Mouse (Mus musculus): ENCODE data around the gene Tns3. TPM values are rescaled to one million over a fixed set of nuclear protein-coding genes. Genes with fewer than 3 reads are reported as not detected.

Gene Tns3
- polyA plus RNA-seq, 1 experiment from 2014 or later = 3.6 TPM

DNA sequence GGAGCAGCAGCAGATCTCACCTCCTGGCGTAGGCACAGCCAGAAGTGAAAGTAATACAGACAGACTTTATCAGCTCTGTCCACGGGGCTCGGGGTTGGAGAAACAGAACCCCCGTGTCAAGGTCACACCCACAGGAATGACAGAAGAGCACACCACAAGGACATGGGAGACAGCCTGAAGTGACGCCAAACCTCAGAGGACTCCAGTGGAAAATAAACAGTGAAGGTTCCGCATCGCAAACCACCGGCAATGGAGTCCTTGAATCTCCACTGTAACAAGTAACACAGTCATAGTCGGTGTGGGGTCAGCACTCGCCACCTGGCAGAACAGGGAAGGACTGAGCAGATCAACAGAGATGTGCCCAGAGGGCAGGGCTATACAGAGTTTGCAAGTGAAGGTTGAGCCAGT lies 35.5 kb downstream of the Tns3 start:
- peak overlapping the region; percentile 39; the same call in 1 of the 2 replicates for H3K27ac ChIP-seq (ENCODE audit: low read depth)
- WGBS (ENCODE audit: insufficient replicate concordance) = 15% methylated on average over 10 of the region's 10 CpGs
- H3K27me3 ChIP-seq (ENCODE audit: insufficient read depth, low read length) = no peaks in the 10 kb centered on the region
- DNase-seq (no peak), ATAC-seq (peak; percentile 55)
- no peaks in the 10 kb centered on the region for H3K9me3 ChIP-seq (ENCODE audit: low read length)
- no peak for TF ChIP-seq CTCF (IDR thresholded peaks at IDR 0.05; ENCODE audit: low read depth)
- peaks cover 28% of the 10 kb centered on the region for H3K4me1 ChIP-seq (ENCODE audit: insufficient read depth)
- H3K4me3 ChIP-seq (ENCODE audit: low read depth, low read length) = peak overlapping the region; percentile 30; the same call in 1 of the 2 replicates
- H3K36me3 ChIP-seq (replicated peaks; ENCODE audit: insufficient read depth, low read length) = no peaks in the 10 kb centered on the region
- peak overlapping the region; percentile 38 for H3K9ac ChIP-seq (replicated peaks)
- peak overlapping the region; percentile 65 for H3K4me2 ChIP-seq (ENCODE audit: low read depth, low read length)

DNA sequence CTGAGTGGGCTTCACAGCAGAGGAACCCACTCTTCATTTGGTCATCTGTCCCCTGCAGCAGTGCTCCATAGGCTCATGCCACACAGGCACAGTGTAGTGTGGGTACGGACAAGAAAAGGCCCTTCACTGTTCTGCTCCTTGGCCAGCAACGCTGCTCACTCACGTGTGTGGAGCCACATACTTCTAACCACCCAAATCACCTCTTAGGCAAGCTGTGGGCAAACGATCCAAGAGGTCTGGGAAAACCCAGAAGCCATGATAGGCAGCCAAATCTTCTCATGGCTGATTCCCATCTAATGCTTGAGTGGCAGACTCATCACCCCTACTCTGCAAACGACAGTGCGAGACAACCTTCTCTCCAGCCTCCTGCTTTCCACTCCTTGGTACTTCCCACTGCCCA lies 37.2 kb downstream of the Tns3 start:
- peaks cover 29% of the 10 kb centered on the region for H3K4me1 ChIP-seq (ENCODE audit: insufficient read depth)
- no peaks in the 10 kb centered on the region for H3K27me3 ChIP-seq (ENCODE audit: insufficient read depth, low read length)
- H3K9ac ChIP-seq (replicated peaks) = no peak overlapping the region
- DNase-seq (no peak), ATAC-seq (no peak)
- H3K9me3 ChIP-seq (ENCODE audit: low read length) = no peaks in the 10 kb centered on the region
- H3K4me3 ChIP-seq (ENCODE audit: low read depth, low read length) = no peak overlapping the region
- H3K36me3 ChIP-seq (replicated peaks; ENCODE audit: insufficient read depth, low read length) = no peaks in the 10 kb centered on the region
- 82% methylated on average over 6 of the region's 6 CpGs for WGBS (ENCODE audit: insufficient replicate concordance)
- no peak overlapping the region for H3K4me2 ChIP-seq (ENCODE audit: low read depth, low read length)
- TF ChIP-seq EP300 (IDR thresholded peaks at IDR 0.05; ENCODE audit: low read depth) (no peak), CTCF (IDR thresholded peaks at IDR 0.05; ENCODE audit: low read depth) (no peak)
- H3K27ac ChIP-seq (ENCODE audit: low read depth) = no peak overlapping the region

DNA sequence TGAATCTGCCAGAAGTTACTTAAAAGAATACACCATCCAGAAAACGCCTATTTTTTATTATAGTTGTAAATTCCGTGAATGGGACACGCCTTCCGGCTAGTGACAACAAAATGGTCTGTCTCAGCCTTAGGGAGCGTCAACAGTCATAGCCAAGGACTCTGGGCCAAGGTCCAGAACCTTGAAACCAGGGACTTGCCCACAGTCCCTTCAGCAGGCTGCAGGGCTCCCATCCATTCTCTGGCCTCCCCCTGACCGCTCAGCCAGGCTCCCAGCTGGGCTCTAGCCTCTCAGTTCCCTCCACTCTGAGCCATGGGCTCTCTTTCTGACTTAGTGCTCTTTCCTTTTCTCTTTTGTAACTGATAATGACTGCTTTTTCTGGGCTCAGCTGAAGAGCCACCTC lies 37.6 kb downstream of the Tns3 start:
- TF ChIP-seq EP300 (IDR thresholded peaks at IDR 0.05; ENCODE audit: low read depth) = no peak
- no peak for TF ChIP-seq CTCF (IDR thresholded peaks at IDR 0.05; ENCODE audit: low read depth)
- Histone ChIP-seq H3K9ac (replicated peaks) (no peak overlapping the region), H3K36me3 (replicated peaks; ENCODE audit: insufficient read depth, low read length) (no peaks in the 10 kb centered on the region), H3K4me1 (ENCODE audit: insufficient read depth) (peaks cover 29% of the 10 kb centered on the region), H3K9me3 (ENCODE audit: low read length) (no peaks in the 10 kb centered on the region), H3K4me3 (ENCODE audit: low read depth, low read length) (no peak overlapping the region), H3K4me2 (ENCODE audit: low read depth, low read length) (no peak overlapping the region), H3K27me3 (ENCODE audit: insufficient read depth, low read length) (no peaks in the 10 kb centered on the region), H3K27ac (ENCODE audit: low read depth) (no peak overlapping the region)
- ATAC-seq (no peak), DNase-seq (no peak)
- WGBS (ENCODE audit: insufficient replicate concordance) = 86% methylated on average over 6 of the region's 6 CpGs

DNA sequence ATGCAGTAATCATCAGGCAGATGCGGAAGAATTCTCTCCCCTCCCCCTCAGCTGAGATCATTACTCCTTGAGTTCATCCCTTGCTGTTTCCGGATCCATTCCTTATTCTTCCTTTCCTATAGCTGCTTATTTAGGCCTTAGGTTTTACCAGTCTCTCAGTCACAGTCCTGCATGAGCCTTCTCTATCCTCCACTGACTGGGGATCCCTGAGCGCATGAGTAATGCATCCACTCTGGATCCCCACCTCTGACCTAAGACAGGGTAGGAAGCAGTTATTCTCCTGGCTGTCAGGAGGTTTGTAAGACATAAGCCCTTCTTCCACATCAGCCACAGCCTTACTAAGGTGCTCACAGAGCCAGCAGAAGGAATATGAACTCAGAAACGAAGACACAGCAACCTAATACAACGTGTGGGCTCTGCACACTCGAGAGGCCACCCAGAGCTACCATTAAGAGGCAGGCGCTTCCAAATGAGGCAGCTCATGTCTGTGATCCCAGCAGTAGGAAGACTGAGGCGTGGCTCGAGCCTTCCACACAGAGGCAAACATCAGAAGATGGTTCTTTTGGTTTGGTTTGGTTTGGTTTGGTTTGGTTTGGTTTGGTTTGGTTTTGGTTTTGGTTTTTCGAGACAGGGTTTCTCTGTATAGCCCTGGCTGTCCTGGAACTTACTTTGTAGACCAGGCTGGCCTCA lies 38.3 kb downstream of the Tns3 start:
- no peaks in the 10 kb centered on the region for H3K36me3 ChIP-seq (replicated peaks; ENCODE audit: insufficient read depth, low read length)
- H3K27me3 ChIP-seq (ENCODE audit: insufficient read depth, low read length) = no peaks in the 10 kb centered on the region
- ATAC-seq (no peak), DNase-seq (no peak)
- 79% methylated on average over 10 of the region's 10 CpGs for WGBS (ENCODE audit: insufficient replicate concordance)
- H3K4me2 ChIP-seq (ENCODE audit: low read depth, low read length) = no peak overlapping the region
- H3K9ac ChIP-seq (replicated peaks) = no peak overlapping the region
- peaks cover 29% of the 10 kb centered on the region for H3K4me1 ChIP-seq (ENCODE audit: insufficient read depth)
- H3K4me3 ChIP-seq (ENCODE audit: low read depth, low read length) = no peak overlapping the region
- TF ChIP-seq EP300 (IDR thresholded peaks at IDR 0.05; ENCODE audit: low read depth) = no peak
- TF ChIP-seq CTCF (IDR thresholded peaks at IDR 0.05; ENCODE audit: low read depth) = no peak
- no peak overlapping the region for H3K27ac ChIP-seq (ENCODE audit: low read depth)
- no peaks in the 10 kb centered on the region for H3K9me3 ChIP-seq (ENCODE audit: low read length)

DNA sequence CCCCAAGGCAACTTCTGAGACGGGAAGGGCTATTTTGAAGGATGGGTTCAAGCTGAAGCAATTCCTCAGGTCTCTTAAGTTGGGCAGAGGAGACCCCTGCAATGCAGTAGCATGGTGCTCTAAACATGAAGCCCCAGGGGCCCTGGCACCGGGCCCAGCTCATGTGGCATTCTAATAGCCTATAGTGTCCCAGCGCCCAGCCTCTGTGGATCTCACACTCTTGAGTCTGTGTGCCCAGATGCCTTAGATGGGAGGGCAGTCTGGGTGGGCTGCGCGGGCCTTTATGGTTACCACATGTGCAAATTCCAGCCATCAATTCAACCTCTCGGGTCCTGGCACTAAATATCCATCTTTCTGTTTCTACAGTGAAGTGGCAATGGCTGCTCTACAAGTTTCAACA lies 38.9 kb downstream of the Tns3 start:
- H3K9ac ChIP-seq (replicated peaks) = no peak overlapping the region
- H3K27ac ChIP-seq (ENCODE audit: low read depth) = no peak overlapping the region
- 78% methylated on average over 6 of the region's 6 CpGs for WGBS (ENCODE audit: insufficient replicate concordance)
- DNase-seq (no peak), ATAC-seq (no peak)
- no peaks in the 10 kb centered on the region for H3K36me3 ChIP-seq (replicated peaks; ENCODE audit: insufficient read depth, low read length)
- H3K4me3 ChIP-seq (ENCODE audit: low read depth, low read length) = no peak overlapping the region
- peaks cover 29% of the 10 kb centered on the region for H3K4me1 ChIP-seq (ENCODE audit: insufficient read depth)
- TF ChIP-seq CTCF (IDR thresholded peaks at IDR 0.05; ENCODE audit: low read depth) (no peak), EP300 (IDR thresholded peaks at IDR 0.05; ENCODE audit: low read depth) (no peak)
- no peak overlapping the region for H3K4me2 ChIP-seq (ENCODE audit: low read depth, low read length)
- no peaks in the 10 kb centered on the region for H3K9me3 ChIP-seq (ENCODE audit: low read length)
- no peaks in the 10 kb centered on the region for H3K27me3 ChIP-seq (ENCODE audit: insufficient read depth, low read length)

DNA sequence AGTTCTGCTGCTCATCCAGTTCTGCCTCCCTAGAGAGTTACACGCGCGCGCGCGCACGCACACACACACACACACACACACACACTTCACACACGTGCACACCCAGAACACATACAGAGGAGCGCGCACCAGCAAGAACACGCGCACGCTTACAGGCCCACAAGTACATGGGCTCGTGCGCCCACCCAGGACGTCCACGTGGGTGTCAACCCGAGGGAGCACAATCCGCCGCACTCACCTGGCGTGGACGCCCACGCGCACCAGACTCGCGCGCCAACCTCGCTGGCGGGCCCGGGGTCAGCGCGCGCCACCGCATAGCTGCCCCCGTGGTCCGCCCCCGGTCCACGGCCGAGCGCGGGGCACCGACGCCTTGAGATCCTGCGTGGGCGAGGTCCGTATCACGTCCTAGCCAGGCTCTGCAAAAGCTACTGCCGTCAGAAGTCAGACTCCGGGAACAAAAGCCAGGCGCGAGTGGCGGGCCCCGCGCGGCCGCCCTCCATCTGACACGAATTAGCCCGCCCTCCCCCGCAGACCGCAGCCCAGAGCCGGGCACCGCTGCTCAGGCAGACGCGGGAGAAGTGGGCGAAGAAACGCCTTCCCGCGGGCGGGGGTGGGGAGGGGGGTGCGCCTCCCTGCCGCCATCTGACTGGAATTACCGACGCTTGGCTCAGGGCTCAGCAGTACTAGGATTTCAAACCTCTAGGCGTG lies 40.0 kb downstream of the Tns3 start:
- H3K27me3 ChIP-seq (ENCODE audit: insufficient read depth, low read length) = no peaks in the 10 kb centered on the region
- peaks cover 21% of the 10 kb centered on the region for H3K4me1 ChIP-seq (ENCODE audit: insufficient read depth)
- peak overlapping the region; percentile 98 for H3K4me2 ChIP-seq (ENCODE audit: low read depth, low read length)
- DNase-seq (peak; percentile 53), ATAC-seq (peak; percentile 42)
- no peak for TF ChIP-seq CTCF (IDR thresholded peaks at IDR 0.05; ENCODE audit: low read depth)
- TF ChIP-seq EP300 (IDR thresholded peaks at IDR 0.05; ENCODE audit: low read depth) = no peak
- H3K9ac ChIP-seq (replicated peaks) = peak overlapping the region; percentile 67
- H3K4me3 ChIP-seq (ENCODE audit: low read depth, low read length) = peak overlapping the region; percentile 65
- no peaks in the 10 kb centered on the region for H3K36me3 ChIP-seq (replicated peaks; ENCODE audit: insufficient read depth, low read length)
- H3K9me3 ChIP-seq (ENCODE audit: low read length) = no peaks in the 10 kb centered on the region
- no peak overlapping the region for H3K27ac ChIP-seq (ENCODE audit: low read depth)
- WGBS (ENCODE audit: insufficient replicate concordance) = under 1% methylated on average over 63 of the region's 74 CpGs

Measured in liver, postnatal 0 days (tissue).